Mouse (Mus musculus): ENCODE measurements at regions not wholly inside any gene's neighbourhood (a gene's known extent, or its start where the extent isn't known, plus 50 kb on each side); places are given as distances from the start of the nearest gene placed in this dataset.

DNA sequence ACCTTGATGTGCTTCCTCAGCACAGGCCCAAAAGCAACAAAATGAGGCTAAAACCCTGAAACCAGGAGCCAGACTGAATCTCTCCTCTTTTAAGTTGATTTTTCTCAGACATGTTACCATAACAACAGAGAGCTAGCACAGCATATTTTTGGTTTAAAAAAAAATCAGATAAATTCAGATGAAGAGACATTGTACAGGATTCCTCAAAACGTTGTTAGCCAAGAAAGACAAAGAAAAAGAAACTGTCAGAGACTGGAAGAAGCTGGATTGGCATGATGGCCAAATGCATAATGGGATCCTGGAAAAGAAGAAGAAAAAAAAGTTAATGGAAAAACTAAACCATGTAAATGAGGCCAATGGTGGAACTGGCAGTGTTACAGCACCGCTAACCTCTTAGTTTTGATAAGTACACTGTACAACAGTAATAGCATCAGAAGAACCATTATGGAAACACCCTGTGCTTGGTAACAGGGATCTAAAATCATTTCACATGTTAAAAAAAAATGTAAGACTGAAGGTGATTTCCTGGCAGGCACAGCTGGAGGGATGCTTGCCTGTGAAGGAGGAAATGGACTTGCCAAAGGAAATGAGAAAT is 529.7 kb upstream of the Arid1b start:
- TF ChIP-seq GATA1 (IDR thresholded peaks at IDR 0.05; ENCODE audit: borderline replicate concordance, low read length) (no peak), FLI1 (IDR thresholded peaks at IDR 0.05; ENCODE audit: low read length) (no peak)
